Mouse (Mus musculus): ENCODE measurements around the gene Ube2j1.

DNA sequence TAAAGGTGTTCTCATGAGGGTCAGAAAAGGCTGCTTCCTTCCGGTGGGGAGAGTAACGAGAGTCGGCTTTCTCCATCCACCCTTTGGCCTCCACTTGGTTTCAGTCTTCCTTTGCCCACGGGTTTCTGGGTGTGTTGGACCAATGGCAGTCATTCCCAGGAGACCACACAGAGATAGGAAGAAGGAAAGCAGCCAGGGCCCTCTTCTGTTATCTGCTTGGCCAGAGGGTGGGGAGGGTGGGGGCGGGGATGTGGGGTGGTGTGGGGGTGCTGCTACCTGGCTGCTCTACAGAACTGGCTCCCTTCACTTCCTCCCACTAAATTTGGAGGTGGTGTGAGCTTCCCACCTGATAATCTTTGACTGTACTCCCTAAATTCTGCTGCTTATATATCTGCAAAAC is 49.6 kb upstream of the Ube2j1 start:
- TF ChIP-seq GATA1 (IDR thresholded peaks at IDR 0.05; ENCODE audit: low read length), result no peak
- TF ChIP-seq TAL1 (IDR thresholded peaks at IDR 0.05; ENCODE audit: low read length), result no peak

Data from erythroblast, embryonic 14.5 days (primary cell).